Mouse (Mus musculus) v-Abl transformed pro-B cells (cell line): ENCODE data around the gene Fam83c.

ENCODE experiments used
- in situ Hi-C, 2 experiments: fragments of 400-800 bp; cut with MboI; formaldehyde crosslinking; loops; one replicate each; pipeline ENCODE4 v1.15.1; 2025; ENCODE audit not compliant: unreplicated experiment in 2 of 2

The Fam83c gene

DNA sequence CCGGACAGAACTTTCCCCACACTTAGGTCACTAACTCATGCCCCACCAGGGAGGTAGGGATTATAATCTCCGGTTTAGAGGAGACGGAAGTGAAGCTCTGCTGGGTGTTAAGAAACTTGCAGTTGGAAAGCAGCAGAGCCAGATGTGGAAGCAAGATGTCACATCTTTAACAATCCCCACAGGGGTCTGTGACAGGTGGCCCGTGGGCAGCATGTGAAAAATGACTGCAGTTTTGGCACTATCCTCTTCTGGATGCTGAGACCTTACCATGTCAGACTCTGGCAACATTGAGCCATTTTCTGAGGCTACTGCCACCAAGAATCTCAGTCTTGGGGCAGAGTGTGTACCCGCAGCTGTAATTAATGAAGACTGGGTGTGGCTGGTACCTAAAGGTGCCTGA is 30.6 kb downstream of the Fam83c start:
- in situ Hi-C loops: no loop called here

DNA sequence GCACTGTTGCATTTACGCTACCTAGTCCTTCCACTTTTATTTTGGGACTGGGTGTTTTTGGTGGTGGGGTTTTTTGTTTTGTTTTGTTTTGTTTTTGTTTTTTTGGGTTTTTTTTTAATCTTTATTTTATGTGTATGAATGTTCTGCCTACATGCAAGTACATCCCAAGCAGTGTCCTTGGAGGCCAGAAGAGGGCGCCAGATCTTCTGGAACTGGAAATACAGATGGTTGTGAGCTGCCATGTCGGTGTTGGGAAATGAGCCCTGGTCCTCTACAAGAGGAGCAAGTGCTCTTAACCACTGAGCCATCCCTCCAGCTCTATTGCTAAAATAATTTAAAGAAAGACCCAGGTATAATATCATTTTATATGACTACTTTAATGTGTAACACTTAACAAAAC is 31.9 kb downstream of the Fam83c start:
- in situ Hi-C loops: no loop called here

DNA sequence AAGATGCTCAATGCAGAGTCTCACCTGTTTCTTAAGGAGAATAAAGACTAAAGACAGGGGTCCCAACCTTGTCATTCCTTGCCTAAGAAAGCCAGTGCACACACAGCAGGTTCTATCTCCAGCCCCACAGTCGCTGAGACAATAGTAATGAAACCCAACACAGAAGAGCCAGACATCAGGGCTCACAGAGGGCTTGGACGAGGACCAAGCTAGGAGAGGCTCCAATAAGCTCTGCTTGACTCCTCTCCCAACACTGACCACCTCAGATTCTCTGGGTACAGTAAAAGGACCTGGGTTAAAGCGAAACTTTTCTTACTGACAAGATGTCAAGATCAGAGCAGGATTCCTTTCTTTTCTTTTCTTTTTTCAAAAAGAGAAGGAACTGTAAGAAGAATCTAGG is 36.0 kb downstream of the Fam83c start:
- in situ Hi-C loops: no loop called here

DNA sequence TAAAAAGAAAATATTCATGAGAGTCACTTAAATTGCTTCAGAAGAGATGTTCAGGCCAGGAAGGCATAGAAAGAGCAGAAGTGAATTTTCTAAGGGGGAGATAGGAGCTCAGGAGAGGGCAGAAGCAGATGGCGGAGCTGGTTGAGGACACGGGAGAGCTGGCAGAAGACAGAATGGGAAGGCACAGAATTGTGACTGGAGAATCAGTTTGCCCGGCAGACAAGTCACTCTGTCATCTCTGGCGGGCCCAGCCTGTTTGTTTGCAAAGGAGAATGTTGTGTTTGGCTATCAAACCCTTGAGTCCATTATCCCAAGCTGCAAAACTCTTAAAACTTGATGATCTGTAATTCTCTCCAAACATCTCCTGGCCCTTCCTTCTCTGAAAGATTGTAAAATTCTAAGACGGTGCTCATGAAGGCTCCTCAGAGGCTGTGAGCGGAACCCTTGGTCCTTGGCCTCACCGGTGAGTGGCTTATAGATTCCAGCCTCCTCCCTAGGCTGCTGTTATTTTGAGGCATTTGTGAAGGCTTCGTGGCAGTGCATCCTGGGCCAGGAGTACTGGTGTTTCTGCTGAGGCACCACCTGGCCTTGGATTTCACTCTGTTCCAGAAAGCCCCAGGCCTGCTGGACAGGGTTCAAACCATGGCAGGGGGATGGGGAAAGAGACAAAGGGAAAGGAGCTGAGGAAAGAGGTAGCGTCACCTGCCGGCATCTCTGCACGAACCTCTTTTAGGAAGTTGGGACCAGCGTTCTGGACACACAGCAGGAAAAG is 39.8 kb downstream of the Fam83c start:
- in situ Hi-C loops: no loop called here

DNA sequence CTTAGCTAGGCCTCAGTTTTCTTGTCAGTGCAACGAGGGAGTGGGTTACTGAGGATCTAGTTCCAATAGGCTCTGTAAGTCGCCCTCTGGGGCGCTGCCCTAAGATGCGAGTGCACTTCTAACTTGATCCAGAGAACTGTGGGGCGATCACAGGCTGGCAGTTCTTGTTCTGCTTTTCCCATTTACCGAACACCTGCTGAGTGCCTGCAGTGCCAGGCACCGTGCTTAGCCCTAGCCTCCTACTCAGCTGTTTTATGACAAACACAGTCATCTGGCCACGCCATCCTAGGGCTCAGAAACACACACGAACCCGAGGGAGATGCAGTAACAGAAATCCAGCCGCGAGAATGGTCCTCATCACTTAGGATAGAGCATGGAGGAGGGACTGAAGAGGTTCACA is 41.8 kb downstream of the Fam83c start:
- in situ Hi-C loops: no loop called here

DNA sequence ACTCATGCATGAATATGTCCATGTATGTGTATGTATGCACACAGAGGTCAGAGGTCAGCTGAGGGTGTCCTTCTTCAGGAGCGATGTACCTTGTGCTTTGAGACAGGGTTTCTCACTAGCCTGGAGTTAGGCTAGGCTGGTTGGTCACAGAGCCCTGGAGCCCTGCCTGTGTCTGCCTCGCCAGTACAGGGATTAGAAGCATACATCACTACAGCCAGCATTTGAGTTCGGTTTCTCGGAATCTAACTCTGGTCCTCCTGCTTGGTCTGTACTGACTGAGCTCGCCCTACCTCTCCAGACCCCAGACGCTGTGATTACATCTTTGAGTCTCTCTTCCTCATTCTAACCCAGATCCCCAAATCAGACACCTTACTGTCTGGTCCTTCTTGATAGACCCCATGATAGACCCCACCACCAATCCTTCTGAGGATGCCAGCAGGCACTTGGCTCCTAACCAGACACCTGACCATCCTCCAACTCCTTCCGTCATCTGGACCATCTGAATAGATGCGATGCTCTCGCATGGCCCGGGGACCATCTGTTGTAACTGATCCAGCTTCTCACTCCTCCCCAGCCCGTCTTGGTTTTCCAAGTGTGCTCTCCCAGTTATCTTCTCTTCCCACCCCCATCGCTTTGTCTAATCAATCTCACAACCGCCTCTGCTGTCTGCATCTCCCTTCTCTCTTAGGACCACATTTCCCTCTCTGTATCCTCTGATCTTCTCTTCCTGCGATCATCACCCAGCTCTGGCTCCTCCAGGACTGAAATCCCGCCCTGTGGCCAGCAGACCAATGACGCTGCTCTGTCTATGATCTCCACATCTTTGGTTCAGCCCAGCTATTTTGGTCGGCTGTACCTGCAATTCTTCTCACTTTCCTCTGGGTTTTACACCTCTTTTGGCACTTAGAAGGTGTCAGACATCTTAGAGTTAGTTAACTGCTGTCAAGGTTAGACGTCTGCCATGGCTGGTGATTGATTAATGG is 46.4 kb downstream of the Fam83c start:
- in situ Hi-C loops: no loop called here

DNA sequence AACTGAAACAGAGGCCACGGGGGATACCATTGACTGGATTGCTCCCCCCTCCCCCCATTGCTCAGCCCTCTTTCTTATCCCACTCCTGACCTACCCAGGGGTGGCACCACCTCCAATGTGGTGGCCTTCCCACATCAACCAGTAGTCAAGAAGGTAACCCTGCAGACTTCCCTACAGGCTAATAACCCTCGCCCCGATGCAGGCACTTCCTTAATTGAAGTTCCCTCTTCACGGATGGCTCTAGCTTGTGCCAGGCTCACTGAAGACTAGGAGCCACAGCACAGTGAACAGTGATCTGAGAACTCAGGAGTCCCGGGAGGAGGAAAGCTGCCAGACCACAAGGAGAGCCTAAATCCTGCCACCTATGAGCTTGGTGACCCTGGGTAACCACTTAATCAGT is 47.7 kb downstream of the Fam83c start:
- in situ Hi-C loops: no loop called here

DNA sequence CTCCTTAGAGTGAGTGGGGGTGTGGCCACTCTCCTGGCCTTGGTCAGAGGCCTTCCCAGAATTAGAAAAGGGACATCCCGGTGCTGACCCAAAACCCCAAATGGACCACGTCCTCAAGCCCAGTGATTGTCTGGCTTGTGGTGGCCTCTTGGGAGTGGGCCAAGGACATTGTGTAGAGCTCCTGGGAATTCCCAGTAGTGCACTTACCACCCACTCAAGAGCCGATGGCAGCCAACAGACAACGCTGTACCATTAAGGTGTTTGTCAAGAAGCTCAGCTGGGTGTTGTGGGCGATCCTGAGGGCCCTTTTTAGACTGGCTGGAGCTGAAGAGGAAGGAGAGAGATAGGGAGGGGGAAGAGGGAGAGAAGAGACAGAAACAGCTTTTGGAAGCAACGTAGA is 50.1 kb downstream of the Fam83c start:
- in situ Hi-C loops: no loop called here

DNA sequence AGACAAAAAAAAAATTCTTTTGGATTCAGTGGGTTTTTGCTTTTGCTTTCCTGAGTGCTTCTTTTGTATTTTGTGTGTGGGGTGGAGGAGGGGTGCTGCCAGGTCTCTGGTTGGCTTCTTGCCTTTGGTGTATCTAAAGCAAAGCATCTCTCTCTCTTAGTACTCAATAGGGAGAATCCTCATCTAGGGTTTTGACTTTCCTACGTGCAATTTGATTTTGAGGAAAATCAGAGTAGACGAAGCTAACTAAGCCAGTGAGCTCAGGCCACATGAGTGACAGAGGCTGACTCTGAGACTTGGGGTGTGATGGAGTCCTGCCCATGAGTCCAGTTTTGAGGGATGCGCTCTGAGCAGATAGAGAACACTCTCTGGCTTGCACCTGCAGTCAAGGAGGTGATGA is 55.1 kb downstream of the Fam83c start:
- in situ Hi-C loops: no loop called here

DNA sequence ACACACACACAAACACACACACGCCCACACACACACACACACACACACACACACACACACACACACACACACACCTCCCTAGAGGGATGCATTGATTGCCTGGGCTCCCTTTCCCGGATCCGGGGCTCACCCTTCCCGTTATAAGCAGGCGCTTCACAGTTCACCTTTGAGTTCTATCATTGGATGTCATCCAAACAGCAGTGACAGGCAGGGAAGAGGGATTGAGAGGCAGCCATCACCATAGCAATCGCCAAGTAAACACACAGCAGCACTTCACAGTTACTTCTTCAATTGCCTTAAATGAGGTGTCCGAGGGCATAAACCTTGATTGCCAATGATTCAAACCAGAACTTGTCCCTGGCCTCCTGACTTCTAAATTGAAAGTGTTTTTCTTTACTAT is 55.6 kb downstream of the Fam83c start:
- in situ Hi-C loops: no loop called here

DNA sequence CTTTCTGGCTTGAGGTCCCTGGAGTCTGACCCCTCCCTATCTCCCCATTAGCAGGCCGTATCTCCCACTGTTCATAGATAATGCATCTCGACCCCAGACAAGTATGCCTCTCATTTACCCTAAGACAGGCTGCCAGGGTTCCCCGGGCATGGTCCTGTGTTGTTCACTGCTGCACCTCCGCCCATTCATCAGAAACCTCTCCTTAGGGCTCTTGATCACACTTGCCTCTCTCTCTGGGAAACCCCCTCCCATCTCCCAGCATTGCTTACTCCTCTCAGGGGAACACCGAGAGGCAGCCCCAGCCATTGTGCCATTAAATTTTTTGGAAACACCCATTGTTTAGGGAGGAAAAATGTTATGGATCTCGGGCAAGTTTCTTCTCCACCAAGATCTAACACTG is 56.6 kb downstream of the Fam83c start:
- in situ Hi-C loops: no loop called here

DNA sequence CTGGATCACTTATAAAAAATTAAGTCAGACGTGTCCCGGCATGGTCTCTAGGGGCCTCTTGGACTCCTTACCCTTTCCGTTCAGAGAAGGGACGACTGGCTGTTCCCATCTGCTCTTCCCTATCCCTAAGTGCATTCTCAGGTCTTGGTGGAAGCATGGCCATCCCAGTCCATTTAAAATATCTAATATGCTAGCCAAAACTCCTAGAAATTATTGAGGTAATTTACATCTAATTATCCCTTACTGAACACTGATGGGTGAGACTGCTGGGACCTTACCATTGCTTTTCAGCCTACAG is 57.0 kb downstream of the Fam83c start:
- in situ Hi-C loops: no loop called here
